Mouse (Mus musculus) frontal cortex, postnatal 14 days (tissue): ENCODE measurements at regions not wholly inside any gene's neighbourhood (a gene's known extent, or its start where the extent isn't known, plus 50 kb on each side); places are given as distances from the start of the nearest gene placed in this dataset.
A peak's percentile ranks its signal among the peaks of the same experiment; 100 is the strongest.

Experiments
- DNase-seq, 2 experiments: peaks; one replicate each; pipeline ENCODE4 v3.0.0; 2022; ENCODE audit warnings: low spot score in 2 of 2

DNA sequence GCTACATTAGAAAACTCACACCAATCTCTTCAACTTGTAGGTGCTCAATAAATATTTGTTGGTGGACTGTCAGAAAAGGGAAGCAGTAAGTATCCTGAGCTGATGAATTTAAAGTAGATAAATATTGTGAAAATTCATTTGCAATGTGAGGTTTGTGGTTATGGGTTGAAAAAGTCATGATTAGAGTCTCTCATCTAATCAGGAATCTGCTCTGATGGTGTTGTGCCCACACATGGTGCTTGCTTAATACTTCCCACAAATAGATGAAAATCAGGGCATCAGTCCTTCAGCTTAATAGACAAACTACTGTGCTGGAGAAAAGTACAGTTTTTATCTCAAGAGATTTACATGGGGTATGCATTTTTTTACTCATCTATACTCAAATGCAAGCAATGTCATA is 59.9 kb downstream of the S1pr1 start:
- no peak for DNase-seq

DNA sequence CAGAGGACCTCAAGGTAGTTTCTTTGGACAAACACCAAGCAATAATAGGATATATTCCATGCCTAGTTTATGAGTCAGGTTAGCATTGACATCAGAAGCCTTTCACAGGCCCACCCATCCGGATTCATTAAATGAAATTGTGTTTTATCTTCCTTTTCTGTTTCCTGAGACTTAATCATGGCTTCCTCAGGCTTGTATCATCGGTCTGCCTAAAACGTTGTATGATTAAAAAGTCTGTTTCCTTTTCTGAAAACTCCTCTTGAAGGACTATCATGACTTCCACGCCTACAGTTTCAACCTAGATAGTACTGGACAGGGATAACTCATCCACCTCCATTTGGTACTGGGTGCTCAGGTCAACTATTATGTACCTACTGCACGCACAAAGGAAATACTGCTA is 62.6 kb downstream of the S1pr1 start:
- DNase-seq, result no peak

DNA sequence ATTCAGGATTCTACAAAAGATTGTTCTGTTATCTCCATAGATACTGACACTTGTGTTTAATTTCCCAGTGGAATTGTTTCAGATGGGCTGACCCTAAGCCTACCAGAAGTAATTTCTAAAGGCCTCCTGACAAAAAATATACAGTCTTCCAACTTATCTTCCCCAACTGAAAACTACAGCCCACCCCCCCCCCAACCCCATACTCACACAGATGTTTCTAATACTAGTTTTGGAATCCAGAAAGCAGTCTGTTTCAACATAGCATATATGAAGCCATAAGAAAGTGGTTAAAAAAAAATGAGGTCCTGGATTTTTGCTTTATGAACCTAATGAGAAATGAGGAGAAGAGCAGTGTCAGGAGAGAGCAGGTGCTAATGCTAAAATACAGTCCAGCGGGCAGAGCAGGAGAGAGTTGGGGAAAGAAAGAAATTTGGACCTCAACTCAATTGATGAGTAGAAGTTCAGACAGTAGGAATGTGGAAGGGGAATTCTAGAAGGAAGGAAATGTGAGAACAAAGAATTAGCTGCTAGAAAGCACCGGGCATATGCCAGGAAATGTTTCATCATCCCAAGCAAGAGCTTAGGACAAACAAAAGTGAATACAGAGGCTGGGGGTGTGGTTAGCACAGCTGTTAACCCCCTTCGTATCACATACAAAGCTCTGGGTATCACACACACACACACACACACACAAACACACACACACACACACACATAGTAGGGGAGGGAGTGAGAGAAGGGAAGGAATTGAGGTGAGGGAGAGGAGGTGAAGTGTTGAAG is 65.3 kb downstream of the S1pr1 start:
- DNase-seq, result no peak

DNA sequence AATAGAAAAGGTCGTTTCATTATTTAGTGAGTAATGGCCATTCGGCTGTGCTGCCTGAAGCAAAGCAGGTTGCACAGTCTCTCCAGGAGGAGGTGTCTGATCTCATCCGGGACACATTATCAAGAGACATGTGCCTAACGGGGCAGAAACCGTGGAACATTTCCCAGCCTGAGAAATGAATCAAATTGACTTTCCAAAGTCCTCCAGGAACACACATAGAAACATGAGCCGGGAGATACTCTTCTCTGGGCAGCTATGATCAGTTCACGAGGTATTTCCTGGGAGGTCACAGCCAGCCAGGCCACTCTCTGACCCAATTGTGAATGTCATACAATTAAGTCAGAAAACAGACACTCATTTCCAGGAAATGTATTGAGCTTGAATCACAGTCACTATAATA is 67.9 kb downstream of the S1pr1 start:
- no peak for DNase-seq

DNA sequence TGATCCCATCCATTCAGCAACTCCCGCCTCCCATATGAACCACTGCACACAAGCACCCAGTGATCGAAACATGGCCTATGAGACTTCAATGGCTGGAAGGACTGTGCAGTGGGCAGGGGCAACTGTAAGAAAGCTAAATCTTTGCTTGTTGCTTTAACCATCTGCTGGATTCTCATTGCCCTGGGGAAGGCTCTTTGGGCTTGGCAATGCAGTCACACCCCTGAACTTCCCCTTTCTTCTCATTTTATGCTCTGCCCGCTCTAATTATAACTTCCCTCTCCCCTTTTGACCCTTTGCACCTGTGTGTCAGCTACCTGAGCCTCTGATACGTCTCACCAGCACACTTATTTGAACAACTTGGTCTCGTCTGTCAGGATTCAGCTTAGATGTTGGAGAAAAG is 70.6 kb downstream of the S1pr1 start:
- DNase-seq, result no peak

DNA sequence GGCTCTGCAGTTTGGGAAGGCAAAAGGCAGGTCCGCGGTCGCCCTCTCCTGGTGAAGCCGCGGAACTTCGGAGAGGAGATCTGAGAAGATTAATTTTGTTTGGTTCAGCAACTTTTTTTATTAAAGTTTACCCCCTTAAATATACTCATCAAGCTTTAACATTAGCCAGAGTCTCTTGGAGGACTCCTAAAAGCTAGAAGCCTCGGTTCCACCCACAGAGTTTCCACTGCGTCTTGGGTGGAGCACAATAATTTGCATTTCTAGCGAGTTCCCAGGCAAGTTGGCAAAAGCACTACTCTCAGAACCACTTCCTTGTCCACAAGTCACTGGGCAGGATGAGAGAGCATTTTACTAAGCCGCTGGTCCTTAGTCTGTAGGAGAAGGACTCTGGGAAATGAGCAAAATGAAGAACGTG is 72.0 kb downstream of the S1pr1 start:
- peak; percentile 57 to 83 for DNase-seq

DNA sequence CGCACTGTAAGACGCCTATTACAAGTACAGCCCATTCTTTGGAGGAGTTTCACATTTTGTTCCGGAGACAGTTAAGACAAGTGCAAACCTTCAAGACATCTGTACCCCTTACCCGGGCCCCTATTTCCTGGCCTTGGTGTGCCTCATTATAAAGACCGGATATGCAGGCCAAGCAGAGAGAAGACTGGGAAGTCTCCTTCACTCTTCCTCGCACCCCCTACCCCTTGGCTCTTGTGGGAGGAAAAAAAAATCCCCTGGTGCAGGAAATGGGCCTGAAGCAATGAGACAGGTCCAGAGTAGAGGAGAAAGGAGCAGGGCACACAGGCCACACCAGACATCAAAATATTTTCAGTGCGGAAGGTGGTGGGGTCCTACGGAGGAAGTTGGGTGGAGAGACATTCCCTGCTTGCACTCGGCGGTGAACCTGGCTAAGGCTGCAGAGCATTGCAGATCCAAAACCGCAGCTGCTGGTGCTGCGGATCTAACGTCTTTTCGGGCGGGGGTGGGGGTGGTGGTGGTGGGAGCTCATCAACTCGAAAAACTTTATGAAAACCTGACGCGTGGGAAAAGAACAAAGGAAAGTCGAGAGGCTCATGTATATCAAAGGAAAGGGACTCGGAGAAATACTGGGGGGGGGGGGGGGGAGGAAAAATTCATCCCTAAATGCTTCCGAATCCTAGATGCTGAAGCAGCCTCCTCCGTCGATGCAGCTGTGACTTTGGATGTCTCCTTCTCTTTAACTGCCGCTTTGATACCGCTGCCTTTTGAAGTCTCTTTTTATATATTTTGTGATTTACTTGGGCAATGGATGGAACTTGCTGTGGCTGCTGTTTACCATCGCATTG is 72.6 kb downstream of the S1pr1 start:
- no peak for DNase-seq

DNA sequence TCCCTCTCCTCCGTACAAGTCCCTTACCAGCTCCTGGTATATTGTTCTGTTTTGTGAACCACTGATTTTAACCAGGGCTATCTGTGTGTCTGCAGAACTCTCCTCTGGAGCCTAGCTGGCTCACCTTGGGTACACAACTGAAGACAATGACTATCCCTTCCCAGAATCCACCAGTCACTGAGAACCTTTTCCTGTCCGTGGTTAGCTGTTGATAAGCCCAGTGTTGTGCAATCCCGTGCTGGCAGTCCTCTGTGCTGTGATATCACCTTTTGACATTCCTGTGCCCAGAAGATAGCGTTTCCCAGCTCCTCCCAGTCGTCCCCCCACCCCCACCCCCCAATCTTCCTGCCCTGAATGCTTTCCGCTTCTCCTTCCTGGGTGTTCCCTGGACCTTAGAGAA is 73.5 kb downstream of the S1pr1 start:
- no peak for DNase-seq

DNA sequence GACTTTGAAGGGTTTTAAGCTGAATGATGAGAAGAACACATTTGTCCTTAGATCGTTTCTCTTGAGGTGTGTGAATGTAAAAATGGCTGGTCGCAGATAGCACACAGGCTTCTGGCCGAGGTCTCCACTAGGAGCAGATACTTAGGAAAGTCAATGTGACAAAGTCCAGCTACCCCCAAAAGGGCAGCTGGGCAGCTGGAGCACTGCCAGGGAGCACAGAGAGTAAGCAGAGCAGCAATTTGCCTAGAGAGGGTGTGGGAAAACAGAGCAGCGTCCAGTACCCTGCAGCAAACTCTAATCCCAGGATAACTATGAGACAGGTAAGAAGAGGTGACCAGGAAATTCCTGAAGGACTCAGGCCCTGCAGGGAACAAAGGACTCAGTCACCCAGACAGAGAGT is 79.4 kb downstream of the S1pr1 start:
- no peak for DNase-seq

DNA sequence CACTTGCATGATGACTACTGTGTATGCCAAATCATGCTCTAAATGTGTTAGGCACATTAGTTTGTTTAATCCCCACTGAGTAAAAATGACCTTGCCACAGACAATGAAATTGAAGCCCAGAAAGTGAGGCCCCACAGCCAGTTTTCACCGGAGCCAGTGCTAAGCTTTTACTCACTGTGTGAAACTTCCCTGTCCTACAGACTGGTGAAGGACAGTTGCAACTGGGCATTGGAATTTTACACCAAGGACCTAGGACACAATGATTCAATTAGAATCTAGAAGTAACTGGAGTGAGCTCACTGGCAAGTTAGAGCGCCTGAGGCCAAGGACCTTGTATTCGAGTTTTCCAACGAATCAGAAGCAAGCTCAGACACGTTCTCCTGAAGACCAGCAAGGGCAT is 79.8 kb downstream of the S1pr1 start:
- no peak for DNase-seq

DNA sequence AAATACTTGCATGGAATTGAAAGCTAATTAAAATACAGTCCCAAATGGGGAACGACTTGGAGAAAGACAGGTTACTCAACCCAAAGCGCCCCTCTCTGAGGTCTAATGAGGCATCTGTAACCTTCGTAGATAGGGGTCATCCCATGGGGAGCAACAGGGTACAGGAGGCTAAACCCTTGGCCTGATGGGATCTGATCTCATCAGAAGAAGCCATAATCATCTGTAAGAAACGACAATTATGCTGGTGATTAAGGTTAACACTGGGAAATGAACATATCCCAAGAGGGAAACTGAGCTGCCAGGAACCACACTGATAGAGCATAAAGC is 82.5 kb downstream of the S1pr1 start:
- DNase-seq, result no peak

DNA sequence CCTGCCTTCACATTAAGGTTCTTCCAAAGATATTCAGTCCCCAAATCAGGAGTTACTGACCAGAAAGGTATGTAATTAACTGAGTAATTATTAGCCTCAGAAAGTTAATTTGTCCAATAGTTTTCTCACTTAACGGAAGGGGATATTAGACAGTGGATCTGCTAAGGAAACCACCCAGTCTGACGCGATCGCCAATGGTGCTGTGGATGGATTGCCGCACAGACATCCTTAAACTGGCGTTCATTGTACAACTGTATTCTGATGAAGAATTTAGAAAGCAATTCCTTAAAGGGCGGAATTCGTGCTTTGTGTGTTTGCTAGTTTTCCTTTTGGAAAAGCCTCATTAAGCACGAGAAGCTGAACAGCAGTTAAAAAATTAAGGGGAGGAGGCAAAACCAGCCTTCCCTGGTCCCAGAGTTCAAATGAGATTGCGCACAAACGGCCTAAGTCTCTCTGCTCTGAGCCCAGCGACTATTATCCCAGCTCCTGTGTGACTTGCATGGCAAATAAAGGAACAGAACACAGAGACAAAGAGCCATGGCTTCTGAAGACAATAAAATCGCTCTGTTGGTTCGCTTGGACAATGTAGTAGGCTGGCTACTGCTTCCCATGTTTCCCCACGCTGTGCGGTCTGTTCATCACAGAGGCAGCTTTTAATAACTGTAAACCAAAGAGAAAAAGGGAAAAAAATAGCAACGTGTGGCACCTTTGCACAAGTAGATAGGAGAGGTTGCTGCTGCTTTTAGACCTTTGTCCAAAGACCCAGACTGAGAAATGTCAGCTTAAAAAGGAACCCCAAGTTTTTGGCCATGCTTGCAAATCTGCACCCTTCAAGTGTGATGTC is 83.1 kb downstream of the S1pr1 start:
- DNase-seq, result no peak

DNA sequence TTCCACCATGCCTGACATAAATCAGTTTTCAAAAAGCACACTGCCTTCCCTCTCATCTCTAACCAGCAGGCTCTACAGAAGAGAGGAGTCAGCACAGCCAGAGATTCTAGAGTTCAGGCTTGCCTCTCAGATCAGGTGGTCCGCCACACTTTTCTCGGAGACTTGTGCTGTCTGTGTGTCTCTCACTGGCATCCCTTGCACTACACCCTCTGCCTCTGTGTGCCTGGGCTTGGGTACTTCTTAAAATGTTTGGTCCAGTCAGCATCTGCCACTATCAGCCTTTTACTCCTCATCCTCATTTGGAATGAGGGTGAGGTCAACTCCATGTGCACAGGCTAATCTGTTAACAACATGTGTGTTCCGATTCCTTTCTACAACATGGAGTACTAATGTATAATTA is 92.0 kb downstream of the S1pr1 start:
- DNase-seq, result no peak

DNA sequence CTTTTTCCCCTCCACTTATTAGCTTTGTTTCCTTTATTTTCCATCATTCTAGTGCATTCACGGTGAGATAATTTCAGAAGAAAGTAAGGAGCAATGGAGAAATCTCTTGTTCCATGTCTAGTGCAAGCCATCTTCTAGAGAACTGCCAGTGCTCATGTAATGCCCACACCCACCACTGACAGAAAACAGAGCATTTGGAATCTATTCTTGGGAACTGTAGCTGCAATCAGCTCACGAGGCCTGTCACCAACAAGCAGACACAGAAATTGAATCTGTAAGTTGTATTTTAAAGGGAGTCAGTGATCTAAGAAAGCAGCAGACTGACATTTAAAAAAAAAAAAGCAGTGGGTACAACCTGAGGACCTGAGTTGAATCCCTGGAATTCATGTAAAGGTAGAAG is 92.6 kb downstream of the S1pr1 start:
- DNase-seq, result no peak

DNA sequence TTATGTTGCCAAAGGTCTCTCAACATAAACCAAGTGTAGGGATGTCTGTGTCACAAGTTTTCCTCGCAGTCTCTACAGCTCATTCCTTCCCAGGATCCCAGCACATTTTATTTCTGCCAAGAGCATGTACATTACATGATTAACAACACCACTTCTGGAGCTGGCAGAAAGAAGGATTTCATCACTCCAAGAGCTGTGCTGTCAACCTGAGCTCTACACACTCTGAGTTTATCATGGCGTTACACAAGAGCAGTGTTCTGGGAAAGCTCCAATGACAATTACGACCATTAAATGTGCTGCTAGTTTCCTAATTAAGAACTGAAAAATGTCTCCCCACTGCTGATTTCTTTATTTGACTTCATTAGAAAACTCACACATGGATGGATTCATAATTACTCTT is 94.9 kb downstream of the S1pr1 start:
- no peak for DNase-seq

DNA sequence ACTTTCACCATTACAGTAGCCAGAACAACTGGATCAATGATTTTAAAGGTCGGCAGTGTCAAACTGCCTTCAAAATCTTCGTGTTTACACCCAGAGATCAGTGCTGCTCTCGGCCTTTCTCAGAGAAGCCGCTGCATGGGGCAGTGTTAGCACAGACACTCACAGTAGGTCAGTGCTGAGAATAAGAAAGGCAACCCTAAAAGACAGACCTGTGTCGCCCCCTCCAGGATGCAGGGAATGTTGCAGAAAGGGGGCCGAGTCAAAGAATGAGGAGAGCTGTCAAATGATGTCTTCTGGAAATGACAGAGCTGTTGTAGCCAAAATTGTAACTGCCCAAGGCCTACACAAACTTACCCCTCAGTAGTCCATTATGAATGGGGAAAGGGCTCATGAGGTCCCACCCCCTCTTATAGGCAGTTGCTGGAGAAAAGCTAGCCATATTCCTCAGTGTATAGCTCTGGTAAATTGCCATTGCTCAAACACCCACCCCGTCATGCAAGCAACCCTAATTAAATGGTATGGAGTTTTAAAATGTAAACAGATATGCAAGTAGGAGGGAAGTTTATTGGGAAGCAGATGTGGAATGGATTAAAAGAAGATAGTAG is 98.8 kb downstream of the S1pr1 start:
- peak; percentile 18 to 26 for DNase-seq

DNA sequence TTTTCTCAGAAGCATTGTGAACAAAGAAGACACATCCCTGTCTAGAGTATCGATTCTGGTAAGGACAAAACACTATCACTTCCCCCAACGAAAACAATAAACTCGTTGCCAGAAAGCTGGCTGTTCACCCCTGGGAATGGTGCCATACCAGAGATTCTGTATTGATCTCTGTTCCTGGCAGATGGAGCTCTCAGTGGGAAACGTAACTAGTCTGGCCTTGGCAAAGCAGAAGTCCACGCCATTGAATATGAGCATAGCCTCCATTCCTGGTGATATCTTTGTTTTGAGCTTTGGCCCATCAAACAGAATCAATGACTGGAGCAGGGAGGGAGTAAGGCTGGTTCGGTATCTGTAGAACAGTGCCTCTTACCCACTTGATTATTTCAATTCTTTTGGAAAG is 102.0 kb downstream of the S1pr1 start:
- DNase-seq, result no peak

DNA sequence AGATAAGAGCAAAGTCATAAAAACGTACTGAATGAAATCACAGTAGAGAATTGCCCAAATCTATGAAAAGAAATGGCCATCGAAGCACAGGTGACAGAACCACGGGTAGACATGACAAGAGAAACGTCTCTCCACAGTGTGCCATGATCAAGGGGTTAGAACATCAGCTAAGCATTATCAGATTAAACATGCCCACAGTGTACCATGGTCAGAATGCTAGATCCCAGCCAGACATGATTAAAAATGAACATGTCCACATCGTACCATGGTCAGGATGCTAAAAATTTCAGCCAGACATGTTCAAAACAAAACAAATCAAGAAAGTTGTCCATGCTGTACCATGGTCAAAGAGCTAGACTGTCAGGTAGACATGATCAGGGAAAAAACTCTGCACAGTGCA is 106.8 kb downstream of the S1pr1 start:
- no peak for DNase-seq

DNA sequence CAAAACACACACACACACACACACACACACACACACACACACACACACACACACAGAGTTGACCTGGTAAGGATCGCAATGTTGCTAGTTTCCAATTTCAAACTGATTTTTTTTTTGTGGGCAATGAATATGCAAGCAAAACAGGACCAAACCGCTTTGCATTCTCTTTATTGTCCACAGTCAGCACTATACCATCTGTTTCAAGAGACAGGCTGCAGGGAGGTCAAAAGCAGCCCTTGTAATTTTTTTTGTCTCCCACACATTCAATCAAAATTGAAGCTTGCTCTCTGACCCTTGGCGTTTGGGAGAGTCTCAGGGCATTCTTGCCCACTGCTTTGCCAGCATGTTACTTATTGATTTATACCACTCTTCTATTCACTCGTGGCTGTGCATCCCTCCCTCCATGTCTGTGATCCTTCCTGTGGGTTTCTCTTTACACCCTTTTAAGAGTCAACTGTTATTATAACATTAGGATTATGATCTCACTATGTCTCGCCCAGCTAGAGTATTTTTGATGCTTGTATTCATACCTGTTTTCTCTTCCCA is 110.1 kb downstream of the S1pr1 start:
- no peak for DNase-seq

DNA sequence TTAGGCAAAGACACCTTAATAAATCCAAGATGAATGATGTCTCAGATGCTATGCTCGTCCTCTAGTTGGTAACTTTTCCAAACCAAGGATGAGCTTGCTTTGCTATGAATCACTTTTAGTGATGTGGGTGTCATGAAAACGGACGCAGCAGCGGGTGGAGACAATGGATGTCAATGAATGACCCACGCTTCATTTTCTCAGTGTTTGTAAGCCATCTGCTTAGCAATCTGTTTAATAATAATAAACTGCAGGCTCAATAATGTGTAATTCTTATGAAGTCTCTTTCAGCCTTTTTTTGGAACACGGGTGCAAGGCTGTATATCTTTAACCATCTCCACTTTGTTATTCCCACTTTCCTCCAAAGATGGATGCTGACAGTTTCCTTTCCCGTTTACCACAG is 110.6 kb downstream of the S1pr1 start:
- no peak for DNase-seq

DNA sequence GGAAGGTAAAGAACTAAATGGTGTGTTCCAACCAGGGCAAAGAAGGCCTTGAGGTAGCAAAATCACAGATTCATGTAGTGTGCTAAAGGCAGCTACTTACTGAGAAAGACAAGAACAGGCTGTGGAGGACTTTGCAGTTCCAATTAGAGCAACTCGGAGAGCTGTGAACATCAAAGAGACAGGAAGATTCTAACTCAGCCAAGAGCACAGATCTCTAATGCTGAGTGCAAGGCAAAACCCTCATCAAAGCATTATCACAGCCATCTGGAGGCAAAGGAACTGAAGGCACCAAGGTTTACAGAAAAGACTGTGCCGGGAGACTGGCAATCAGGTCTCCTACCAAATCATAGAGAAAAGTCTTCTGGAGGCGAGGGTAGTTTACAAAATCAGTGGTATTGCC is 111.1 kb downstream of the S1pr1 start:
- DNase-seq, result no peak

DNA sequence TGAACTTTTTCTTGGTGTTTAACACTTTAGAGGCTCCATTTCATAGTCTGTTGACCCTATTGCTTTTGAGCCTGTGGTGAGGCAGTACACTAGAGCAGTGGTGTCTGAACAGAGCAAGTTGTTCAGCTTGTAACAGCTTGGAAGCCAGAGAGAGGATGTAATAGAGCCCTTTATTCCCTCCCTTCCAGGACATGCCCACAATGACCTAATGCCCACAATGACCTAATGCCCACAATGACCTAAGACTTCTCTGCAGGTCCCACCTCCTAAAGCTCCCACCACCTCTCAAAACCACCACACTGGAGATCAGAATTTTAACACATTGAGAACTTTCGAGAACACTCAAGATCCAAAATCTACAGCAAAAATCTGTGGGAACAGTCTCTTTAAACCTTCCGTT is 115.6 kb downstream of the S1pr1 start:
- no peak for DNase-seq
